Mouse (Mus musculus) T-helper 2 cell (primary cell): ENCODE results near the gene Ercc6l2.

Experiments
- in situ Hi-C: fragments of 300-600 bp; cut with MboI, MseI; formaldehyde crosslinking; loops from one replicate; pipeline ENCODE4 v1.15.1; 2025; ENCODE audit warnings: high pct_unique_total_duplicates

Gene Ercc6l2

GRCm38 (mm10) chr13:63929917-63930515 lies 115.0 kb downstream of the Ercc6l2 start:
- in situ Hi-C loops, result no loop called here

GRCm38 (mm10) chr13:63930525-63930924 lies 115.5 kb downstream of the Ercc6l2 start:
- in situ Hi-C loops, result no loop called here

- in situ Hi-C loops, result no loop called here
These were observed 121.3 kb downstream of the Ercc6l2 start for GRCm38 (mm10) chr13:63936369-63936768.

- in situ Hi-C loops, result no loop called here
These were observed 125.2 kb downstream of the Ercc6l2 start for GRCm38 (mm10) chr13:63940257-63940656.

- in situ Hi-C loops, result no loop called here
These were observed 126.1 kb downstream of the Ercc6l2 start for GRCm38 (mm10) chr13:63941170-63941569.

GRCm38 (mm10) chr13:63943605-63944004 lies 128.6 kb downstream of the Ercc6l2 start:
- in situ Hi-C loops, result no loop called here

GRCm38 (mm10) chr13:63944344-63945021 lies 129.4 kb downstream of the Ercc6l2 start:
- in situ Hi-C loops, result no loop called here
